Mouse (Mus musculus) gastrocnemius, adult 18-20 months (tissue): Measurements from ENCODE around the gene Olfr822. TPM values are rescaled to one million over a fixed set of nuclear protein-coding genes. Genes with fewer than 3 reads are reported as not detected.
"Not testable (repeated sequence)": the region's sequence is repeated elsewhere in the genome, so short reads cannot be mapped to it uniquely, and the experiment has no call there.

Experiments used
- DNase-seq: peaks from one replicate; pipeline ENCODE4 v3.0.0; 2021; ENCODE audit warnings: low spot score
- long read RNA-seq, 2 experiments: library from polyadenylated mRNA; stranded (forward); transcript quantifications; one replicate each; pipeline ENCODE4 v2.0.0; 2021
- total RNA-seq, 2 experiments: library from RNA; stranded (reverse); gene quantifications; 2 replicates each; pipeline ENCODE4 v1.2.3; 2021

The Olfr822 gene
- not detected for total RNA-seq
- long read RNA-seq, experiment 1, result 0 reads
- long read RNA-seq, experiment 2, result 0 reads

DNA sequence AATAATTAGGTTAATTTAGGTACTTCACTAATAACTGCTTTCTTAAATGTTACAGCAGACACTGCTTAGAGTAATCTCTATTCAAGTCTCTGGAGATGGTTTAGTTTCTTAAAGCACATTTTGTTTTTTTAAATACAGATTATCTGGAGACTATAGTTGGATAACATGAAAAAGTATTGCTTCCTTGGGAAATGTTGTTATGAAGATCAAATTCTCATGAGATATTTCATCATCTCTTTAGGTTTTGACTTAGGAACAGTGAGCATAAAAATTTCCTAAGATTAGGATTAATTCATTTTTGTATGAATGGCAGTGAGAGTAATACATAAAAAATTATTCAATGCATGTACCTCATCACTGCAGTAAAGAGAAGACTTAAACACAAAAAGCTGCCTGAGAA is at the start of gene Olfr822:
Gene Olfr822, plus strand, starts transcription at position 301 of the 400 bp plus-strand sequence.
- no peak for DNase-seq

DNA sequence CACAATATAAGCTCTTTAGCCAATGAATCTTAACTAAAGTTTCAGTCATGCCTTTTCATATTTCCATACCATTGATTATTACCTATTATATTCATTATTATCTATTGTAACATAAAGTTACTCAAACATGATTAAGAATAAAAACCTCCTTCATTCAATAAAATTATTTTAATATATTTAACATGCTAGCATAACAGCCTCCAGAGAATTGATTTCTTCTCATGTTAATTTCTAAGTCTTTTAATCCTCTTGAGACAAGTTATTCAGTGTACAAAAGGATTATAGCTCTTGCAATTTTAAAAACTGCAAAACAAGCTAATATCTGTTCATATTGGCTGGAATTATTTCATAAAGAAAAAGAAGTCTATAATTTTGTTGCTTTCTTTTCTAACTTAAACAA is 41.0 kb upstream of the Olfr822 start, which contains the start of gene Olfr821:
Gene Olfr821, plus strand, starts transcription at position 301 of the 400 bp plus-strand sequence.
- DNase-seq, result no peak

DNA sequence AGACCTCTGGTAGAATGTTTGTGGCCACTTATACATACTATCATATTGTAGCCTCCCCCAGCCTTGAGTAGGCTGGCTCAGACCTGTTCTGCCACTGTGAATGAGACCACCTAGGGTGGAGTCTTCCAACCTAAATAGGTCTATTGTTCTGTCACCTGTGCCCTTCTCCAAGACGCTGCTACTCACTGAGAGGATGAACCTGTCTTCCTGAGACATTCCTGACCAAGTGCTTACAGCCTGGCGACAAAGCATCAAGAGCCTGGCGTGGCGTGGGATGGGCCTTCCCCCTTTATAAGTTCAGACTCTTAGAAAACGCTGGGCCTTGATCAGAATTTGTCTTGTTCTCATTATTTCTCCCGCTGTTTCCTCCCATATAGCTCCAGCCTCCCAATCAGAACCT is 33.9 kb upstream of the Olfr822 start:
- DNase-seq, result no peak

DNA sequence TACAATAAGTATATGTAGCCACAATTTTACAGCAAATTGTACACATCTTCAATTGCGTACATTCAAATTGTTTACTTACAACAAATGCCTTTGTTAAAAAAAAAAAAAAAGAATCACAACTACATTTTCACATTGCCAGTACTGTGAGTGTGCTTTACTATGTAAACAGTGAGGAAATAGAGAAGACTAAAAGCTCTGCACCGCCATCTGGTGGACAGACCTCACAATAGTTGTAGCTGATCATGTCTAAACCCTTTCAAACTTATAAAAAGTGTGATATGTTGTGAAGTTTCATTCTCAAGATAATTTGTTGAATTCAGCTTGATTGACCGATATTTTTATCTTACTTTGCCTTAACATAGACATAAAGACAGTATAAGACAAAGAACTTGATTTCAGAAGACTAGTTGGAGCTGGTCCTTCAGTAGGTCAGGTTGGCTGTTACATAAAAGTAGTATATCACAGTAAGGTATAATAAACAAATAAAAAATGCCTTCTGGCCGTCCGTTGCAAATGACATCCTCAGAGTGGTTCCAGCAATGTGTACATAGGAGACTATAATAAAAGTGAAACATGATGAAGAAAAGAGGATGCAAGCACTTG is 21.9 kb downstream of the Olfr822 start:
- peak; percentile 1 for DNase-seq

DNA sequence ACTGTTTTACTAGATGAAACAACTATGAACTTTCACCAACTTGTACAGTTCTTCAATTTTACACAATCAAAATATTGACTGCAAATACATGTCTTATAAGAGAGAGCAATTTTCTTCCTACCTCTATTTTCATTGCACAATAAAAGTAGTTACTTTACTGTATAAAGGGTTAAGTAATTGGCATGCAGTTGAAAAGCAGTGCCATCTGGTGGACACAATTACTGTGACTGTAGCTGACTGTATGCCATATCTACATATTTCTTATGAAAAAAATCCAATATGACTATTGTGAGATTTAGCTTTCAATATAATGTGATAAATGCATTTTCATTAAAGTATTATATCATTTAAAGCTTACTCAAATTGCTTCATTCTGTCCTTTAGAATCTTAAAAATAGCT is 25.1 kb downstream of the Olfr822 start:
- DNase-seq, result no peak

DNA sequence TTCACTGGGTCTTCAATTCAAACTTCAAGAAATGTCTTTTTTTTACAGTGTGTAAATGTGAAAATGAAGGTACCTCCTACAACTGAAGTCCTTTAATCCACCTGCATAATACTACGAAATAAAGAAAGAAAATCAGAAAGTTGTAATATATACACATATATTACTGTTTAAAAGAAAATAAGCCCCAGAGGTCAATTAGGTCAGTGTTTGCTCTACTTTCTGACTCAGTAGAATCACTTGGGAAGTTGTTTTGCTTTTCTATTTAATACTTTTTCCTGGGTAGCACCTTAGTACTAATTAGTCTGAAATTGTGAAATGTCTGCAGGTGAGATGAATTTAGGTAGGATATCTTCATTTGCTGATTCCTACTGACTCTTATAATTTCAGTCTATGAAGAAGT is 44.3 kb downstream of the Olfr822 start, which contains the start of gene Olfr823:
Gene Olfr823, minus strand, starts transcription at position 101 of the 400 bp plus-strand sequence.
- DNase-seq, result not testable (repeated sequence)

DNA sequence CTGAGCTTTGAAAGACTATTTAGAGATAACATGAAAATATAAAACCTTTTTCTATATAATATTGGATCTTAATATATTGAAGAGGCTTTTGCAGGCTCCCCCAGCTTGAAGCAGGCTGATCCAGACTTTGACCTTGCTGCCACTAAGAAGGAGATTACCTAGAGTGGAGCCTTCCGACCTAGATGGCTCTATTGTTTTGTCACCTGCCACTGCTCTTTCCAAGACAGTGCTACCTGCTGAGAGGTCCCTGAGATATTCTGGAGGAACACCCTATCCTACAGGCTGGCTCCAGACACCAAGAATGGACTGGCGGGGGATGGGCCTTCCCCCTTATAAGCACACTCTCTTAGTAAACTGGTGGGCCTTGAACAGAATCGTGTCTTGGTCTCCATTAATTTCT is 45.0 kb downstream of the Olfr822 start:
- not testable (repeated sequence) for DNase-seq

Other genes starting within 250 kb of the Olfr822 start
- not detected for gene Olfr812, start 225.1 kb upstream of the Olfr822 start, total RNA-seq
- gene Olfr813, start 215.8 kb upstream of the Olfr822 start, total RNA-seq, result not detected
- not detected for gene Olfr814, start 191.4 kb upstream of the Olfr822 start, total RNA-seq
- not detected for gene Olfr815, start 165.3 kb upstream of the Olfr822 start, total RNA-seq
- not detected for gene Olfr816, start 155.6 kb upstream of the Olfr822 start, total RNA-seq
- gene Olfr818, start 122.1 kb upstream of the Olfr822 start, total RNA-seq, result not detected
- not detected for gene Olfr819, start 103.9 kb upstream of the Olfr822 start, total RNA-seq
- gene Olfr247, start 95.1 kb upstream of the Olfr822 start, total RNA-seq, result not detected
- gene Gm10310, start 86.1 kb upstream of the Olfr822 start, total RNA-seq, result not detected
- not detected for gene Olfr820, start 58.6 kb upstream of the Olfr822 start, total RNA-seq
- gene Olfr821, start 40.9 kb upstream of the Olfr822 start, total RNA-seq, result not detected
- gene Olfr823, start 44.2 kb downstream of the Olfr822 start, total RNA-seq, result not detected
- gene Olfr824, start 58.8 kb downstream of the Olfr822 start, total RNA-seq, result not detected
- gene Olfr825, start 95.6 kb downstream of the Olfr822 start, total RNA-seq, result not detected
- gene Olfr826, start 113.0 kb downstream of the Olfr822 start, total RNA-seq, result not detected
- not detected for gene Olfr827, start 143.2 kb downstream of the Olfr822 start, total RNA-seq
- gene Neurod4, start 209.0 kb downstream of the Olfr822 start, total RNA-seq, result not detected